Mouse (Mus musculus) embryonic fibroblast, embryonic 13.5 days (primary cell): ENCODE results near the gene Rftn2.

ENCODE experiments used
- CTCF ChIP-seq: IDR thresholded peaks from 2 replicates; pipeline ENCODE4 v1.5.1; 2011; ENCODE audit warnings: mild to moderate bottlenecking, control low read depth, low read length, moderate library complexity, borderline replicate concordance; ENCODE audit not compliant: insufficient read depth
- POLR2A ChIP-seq: IDR thresholded peaks from 2 replicates; pipeline ENCODE4 v1.6.1; 2011; ENCODE audit warnings: low read depth, mild to moderate bottlenecking, control low read depth, low read length, moderate library complexity

DNA sequence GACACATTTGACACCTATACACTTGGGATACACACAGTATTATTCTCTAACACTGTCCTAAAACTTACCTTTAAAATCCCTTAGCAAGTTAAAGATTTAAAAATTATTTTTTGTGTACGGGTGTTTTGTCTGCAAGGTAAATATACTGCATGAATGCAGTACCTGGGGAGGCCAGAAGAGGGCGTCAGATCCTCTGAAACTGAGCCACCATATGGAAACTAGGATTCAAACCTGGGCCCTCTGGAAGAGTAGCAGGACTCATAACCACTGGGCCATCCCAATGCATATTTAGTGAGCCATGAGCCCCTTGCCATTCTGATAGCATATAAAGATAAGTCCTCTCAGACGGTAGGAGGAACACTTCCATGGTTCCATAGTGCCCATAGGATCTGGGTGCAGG lies 33.8 kb downstream of the Rftn2 start:
- TF ChIP-seq CTCF (no peak), POLR2A (no peak)
